Mouse (Mus musculus): Measurements from ENCODE around the gene Naga. TPM values are rescaled to one million over a fixed set of nuclear protein-coding genes. Genes with fewer than 3 reads are reported as not detected.

Naga gene
- total and polyA plus RNA-seq, 3 experiments = 17.7 to 28.2 (median 18.7) TPM

DNA sequence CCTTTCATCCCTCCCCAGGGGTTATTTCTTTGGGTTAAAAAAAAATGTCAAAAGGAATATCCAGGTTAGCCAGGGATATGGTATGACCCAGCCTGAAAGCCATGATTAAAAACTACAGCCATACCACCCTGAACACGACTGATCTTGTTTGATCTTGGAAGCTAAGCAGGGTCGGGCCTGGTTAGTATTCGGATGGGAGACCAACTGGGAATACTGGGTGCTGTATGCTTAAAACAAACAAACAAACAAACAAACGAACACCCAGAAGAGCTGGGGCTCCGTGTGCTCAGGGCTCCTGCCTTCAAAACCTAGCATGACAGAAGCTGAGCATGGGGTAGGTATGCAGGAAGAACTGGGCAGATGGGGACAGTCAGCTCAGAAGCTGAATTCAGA, 3.8 kb upstream of the Naga start:
- DNase-seq (ENCODE audit: extremely low read depth) = no peak
- Histone ChIP-seq H3K4me3 (replicated peaks in 1 of 3; ENCODE audit: low read depth in 2 of 3, low read length in 2 of 3, poor library complexity in 1 of 3) (no peak overlapping the region), H3K4me1 (ENCODE audit: control insufficient read depth in 1 of 2, insufficient read depth in 2 of 2) (peaks cover 3 to 17% of the 10 kb centered on the region in 2 experiments; a peak in 3 of 4 replicates), H3K27me3 (replicated peaks) (peaks cover 27% of the 10 kb centered on the region), H3K4me2 (ENCODE audit: insufficient read depth, low read depth, poor library complexity, severe bottlenecking) (no peak overlapping the region), H3K27ac (ENCODE audit: insufficient read depth, low read depth) (no peak overlapping the region), H3K36me3 (replicated peaks in 1 of 2; ENCODE audit: control insufficient read depth in 1 of 2, insufficient read depth in 1 of 2, low read length in 1 of 2) (no peaks in the 10 kb centered on the region), H3K9ac (ENCODE audit: insufficient read depth, low read depth) (no peak overlapping the region), H3K79me2 (replicated peaks; ENCODE audit: control insufficient read depth, extremely low read depth, insufficient read depth, poor library complexity, severe bottlenecking) (peaks cover 11% of the 10 kb centered on the region), H3K9me3 (replicated peaks; ENCODE audit: low read length) (no peaks in the 10 kb centered on the region)
- dilution Hi-C loops (cut with MboI; ENCODE audit: extremely low pct_ligation_motif_present, extremely low pct_unique_long_range_greater_than_20kb, low sequenced_read_pairs) (no loop called here), in situ Hi-C loops (cut with MboI; ENCODE audit: low pct_ligation_motif_present, low pct_unique_long_range_greater_than_20kb, low sequenced_read_pairs) (no loop called here)
- TF ChIP-seq TBP (conservative IDR thresholded peaks at IDR 0.05; ENCODE audit: low read depth, low read length) (0 out of 2 replicates have a peak, but pooled peaks have one; percentile 29), MAX (IDR thresholded peaks at IDR 0.05; ENCODE audit: low read length) (no peak)

DNA sequence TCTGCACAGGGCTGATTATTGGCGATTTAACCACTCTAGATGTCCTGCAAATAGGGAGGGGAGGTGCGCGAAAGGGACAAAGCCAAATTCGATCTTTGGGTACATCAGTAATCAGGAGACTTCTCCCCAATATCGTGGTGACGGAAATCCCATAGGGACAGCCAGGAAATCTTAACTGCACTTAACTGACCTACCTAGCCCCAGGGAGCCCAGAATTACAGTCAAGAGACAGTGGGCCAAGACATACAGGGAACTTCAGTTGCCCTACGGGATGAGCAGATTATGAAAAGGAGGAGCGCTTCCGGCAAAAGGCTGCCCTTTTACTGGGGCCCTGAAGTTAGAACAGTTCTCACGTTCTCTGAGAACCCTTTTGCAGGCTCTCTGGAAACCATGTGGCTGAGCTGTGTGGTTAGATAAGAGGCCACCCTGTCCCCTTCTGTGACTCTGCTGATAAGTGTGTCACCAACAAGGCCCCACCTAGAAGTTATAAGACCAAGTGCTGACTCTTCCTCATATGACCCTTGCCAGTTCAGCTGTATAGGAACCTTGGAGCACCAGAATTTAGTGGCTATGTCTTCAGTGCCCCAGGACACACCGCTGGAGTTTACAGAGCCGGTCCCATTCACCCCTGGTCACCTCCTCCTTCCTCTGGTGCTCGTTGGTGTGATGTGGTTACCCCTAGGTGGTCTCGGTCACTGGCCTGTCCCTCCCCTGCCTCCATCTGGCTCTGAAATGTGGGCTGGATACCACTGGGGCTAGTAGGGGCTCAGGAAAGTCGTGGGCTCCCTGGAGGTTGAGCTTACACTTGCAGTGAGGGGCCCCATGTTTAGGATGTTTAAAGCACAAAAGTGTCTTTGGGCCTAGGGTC, 3.2 kb upstream of the Naga start:
- Histone ChIP-seq H3K27ac (ENCODE audit: insufficient read depth, low read depth) (no peak overlapping the region), H3K4me1 (ENCODE audit: control insufficient read depth in 1 of 2, insufficient read depth in 2 of 2) (peaks cover 4 to 15% of the 10 kb centered on the region in 2 experiments; a peak in 3 of 4 replicates), H3K27me3 (replicated peaks) (peaks cover 27% of the 10 kb centered on the region), H3K9me3 (replicated peaks; ENCODE audit: low read length) (no peaks in the 10 kb centered on the region), H3K4me3 (replicated peaks in 1 of 3; ENCODE audit: low read depth in 2 of 3, low read length in 2 of 3, poor library complexity in 1 of 3) (no peak overlapping the region), H3K9ac (ENCODE audit: insufficient read depth, low read depth) (no peak overlapping the region), H3K36me3 (replicated peaks in 1 of 2; ENCODE audit: control insufficient read depth in 1 of 2, insufficient read depth in 1 of 2, low read length in 1 of 2) (peaks cover under 1 to 2% of the 10 kb centered on the region in 2 experiments), H3K79me2 (replicated peaks; ENCODE audit: control insufficient read depth, extremely low read depth, insufficient read depth, poor library complexity, severe bottlenecking) (peaks cover 5% of the 10 kb centered on the region; the same call in 1 of the 2 replicates), H3K4me2 (ENCODE audit: insufficient read depth, low read depth, poor library complexity, severe bottlenecking) (no peak overlapping the region)
- in situ Hi-C loops (cut with MboI; ENCODE audit: low pct_ligation_motif_present, low pct_unique_long_range_greater_than_20kb, low sequenced_read_pairs) = no loop called here
- dilution Hi-C loops (cut with MboI; ENCODE audit: extremely low pct_ligation_motif_present, extremely low pct_unique_long_range_greater_than_20kb, low sequenced_read_pairs) = no loop called here
- no peak for DNase-seq (ENCODE audit: extremely low read depth)
- TF ChIP-seq TCF12 (IDR thresholded peaks at IDR 0.05; ENCODE audit: low read depth, low read length) (no peak), MYC (IDR thresholded peaks at IDR 0.05; ENCODE audit: low read depth, low read length) (no peak), MAX (IDR thresholded peaks at IDR 0.05; ENCODE audit: low read length) (no peak), EP300 (IDR thresholded peaks at IDR 0.05; ENCODE audit: low read length) (no peak), IRF4 (IDR thresholded peaks at IDR 0.05; ENCODE audit: low read depth, low read length) (no peak), NRF1 (IDR thresholded peaks at IDR 0.05; ENCODE audit: low read depth, low read length) (no peak), PAX5 (IDR thresholded peaks at IDR 0.05; ENCODE audit: low read length) (no peak), JUND (conservative IDR thresholded peaks at IDR 0.05; ENCODE audit: low read depth, low read length) (no peak), E2F4 (IDR thresholded peaks at IDR 0.05; ENCODE audit: insufficient replicate concordance, low read depth, low read length) (no peak), RCOR1 (conservative IDR thresholded peaks at IDR 0.05; ENCODE audit: low read depth, low read length) (no peak), ZKSCAN1 (IDR thresholded peaks at IDR 0.05; ENCODE audit: borderline replicate concordance, low read depth, low read length) (no peak), KAT2A (IDR thresholded peaks at IDR 0.05; ENCODE audit: insufficient replicate concordance, low read length) (no peak), HCFC1 (IDR thresholded peaks at IDR 0.05; ENCODE audit: low read depth, low read length) (no peak)
